Mouse (Mus musculus) kidney, adult 2 months (tissue): Measurements from ENCODE around the gene Topaz1. TPM values are rescaled to one million over a fixed set of nuclear protein-coding genes. Genes with fewer than 3 reads are reported as not detected.

ENCODE experiments used
- DNase-seq: peaks from one replicate; pipeline ENCODE4 v3.0.0; 2021
- H3K27ac ChIP-seq: fragments of 200-500 bp; 2 replicates; pipeline ENCODE4 v1.5.1; 2012; ENCODE audit warnings: low read depth, low read length, control low read depth, inconsistent platforms; ENCODE audit not compliant: insufficient read depth
- H3K27me3 ChIP-seq: fragments of 200-500 bp; replicated peaks from 2 replicates; pipeline ENCODE4 v1.6.1; 2012; ENCODE audit warnings: mild to moderate bottlenecking, moderate library complexity, low read length, inconsistent platforms; ENCODE audit not compliant: control insufficient read depth, insufficient read depth
- H3K36me3 ChIP-seq: fragments of 200-500 bp; 2 replicates; pipeline ENCODE4 v1.6.1; 2012; ENCODE audit warnings: mild to moderate bottlenecking, moderate library complexity, low read length, inconsistent platforms; ENCODE audit not compliant: control insufficient read depth, insufficient read depth
- H3K4me1 ChIP-seq: fragments of 200-500 bp; 2 replicates; pipeline ENCODE4 v1.6.1; 2011; ENCODE audit warnings: low read length; ENCODE audit not compliant: control insufficient read depth, insufficient read depth
- H3K4me3 ChIP-seq: fragments of 200-500 bp; 2 replicates; pipeline ENCODE4 v1.5.1; 2011; ENCODE audit warnings: mild to moderate bottlenecking, low read depth, low read length, control low read depth; ENCODE audit not compliant: insufficient read depth
- CTCF ChIP-seq: fragments of 200-500 bp; conservative IDR thresholded peaks from 2 replicates; pipeline ENCODE4 v1.5.1; 2011; ENCODE audit warnings: low read depth, mild to moderate bottlenecking, control low read depth, low read length, moderate library complexity, mixed read lengths; ENCODE audit not compliant: insufficient read depth, insufficient read length
- POLR2A ChIP-seq: fragments of 200-500 bp; IDR thresholded peaks from one replicate; pipeline ENCODE4 v1.6.1; 2011; ENCODE audit warnings: low read depth, low read length, control low read depth
- WGBS: fragments of 180-500 bp; shearing (Covaris S2); methylation state at CpG from one replicate; pipeline ENCODE4 v1.1.7; 2018; 5-methylcytosine and 5-hydroxymethylcytosine counted together
- polyA plus RNA-seq: library from polyadenylated mRNA; depleted of rRNA; stranded (reverse); fragments of >200 nt; gene quantifications from 2 replicates; pipeline ENCODE4 v1.2.3, GENCODE M21; 2012; rRNA removed

Gene Topaz1
- polyA plus RNA-seq: not detected in 2 replicates

DNA sequence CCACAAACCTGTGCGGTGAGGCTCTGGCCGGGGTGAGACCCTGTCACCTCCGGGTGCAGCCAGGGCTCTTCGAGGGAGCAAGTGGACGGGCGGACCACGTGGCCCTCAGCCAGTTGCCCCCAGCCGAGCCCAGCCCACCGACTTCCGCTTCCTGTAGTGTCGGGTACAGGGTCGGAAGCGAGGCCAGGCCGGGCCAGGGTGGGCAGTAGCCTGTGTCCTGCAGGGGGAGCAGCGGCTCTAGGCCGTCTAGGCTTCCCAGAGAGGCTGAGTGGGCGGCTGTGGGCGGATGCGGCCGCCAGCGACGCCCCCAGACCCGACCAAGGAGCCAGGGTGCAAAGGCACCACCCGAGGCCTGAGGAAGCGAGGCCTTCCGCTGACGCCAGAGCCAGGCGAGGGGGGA lies at the start of gene Topaz1:
Gene Topaz1 (plus strand): TSS at position 287 of the 400 bp plus-strand sequence.
- no peak for TF ChIP-seq POLR2A
- no peak for TF ChIP-seq CTCF
- no peak for DNase-seq
- Histone ChIP-seq H3K36me3 (no peaks in the 10 kb centered on the region), H3K4me1 (no peaks in the 10 kb centered on the region), H3K27me3 (no peaks in the 10 kb centered on the region), H3K4me3 (no peak within 1 kb of the TSS), H3K27ac (no peak within 1 kb of the TSS)
- 69% methylated on average over 28 of the region's 28 CpGs for WGBS

DNA sequence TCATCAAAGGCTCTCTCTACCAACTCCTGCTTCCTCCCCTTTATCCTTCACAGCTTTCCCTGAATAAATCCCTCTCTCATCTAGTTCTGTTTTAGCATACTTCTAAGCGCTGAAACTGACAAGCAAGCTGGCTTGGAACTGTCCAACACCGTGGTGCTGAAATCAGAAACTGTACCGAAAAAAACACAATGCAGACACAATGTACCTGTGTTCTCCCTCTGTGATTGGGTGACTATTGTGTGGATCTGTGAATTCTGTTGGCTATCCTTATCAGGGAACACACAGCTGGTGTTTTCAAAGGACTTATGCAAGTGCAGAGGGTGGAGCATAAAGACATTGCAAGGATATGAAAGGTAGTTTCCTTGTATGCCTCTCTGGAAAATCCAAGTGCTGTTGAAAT lies 45.3 kb upstream of the Topaz1 start:
- no peaks in the 10 kb centered on the region for H3K4me1 ChIP-seq
- H3K27ac ChIP-seq: no peak overlapping the region
- H3K27me3 ChIP-seq: no peaks in the 10 kb centered on the region
- TF ChIP-seq CTCF (no peak), POLR2A (no peak)
- peak; percentile 23 for DNase-seq
- no peak overlapping the region for H3K4me3 ChIP-seq
- no peaks in the 10 kb centered on the region for H3K36me3 ChIP-seq
- 3% methylated on average over 3 of the region's 3 CpGs for WGBS

DNA sequence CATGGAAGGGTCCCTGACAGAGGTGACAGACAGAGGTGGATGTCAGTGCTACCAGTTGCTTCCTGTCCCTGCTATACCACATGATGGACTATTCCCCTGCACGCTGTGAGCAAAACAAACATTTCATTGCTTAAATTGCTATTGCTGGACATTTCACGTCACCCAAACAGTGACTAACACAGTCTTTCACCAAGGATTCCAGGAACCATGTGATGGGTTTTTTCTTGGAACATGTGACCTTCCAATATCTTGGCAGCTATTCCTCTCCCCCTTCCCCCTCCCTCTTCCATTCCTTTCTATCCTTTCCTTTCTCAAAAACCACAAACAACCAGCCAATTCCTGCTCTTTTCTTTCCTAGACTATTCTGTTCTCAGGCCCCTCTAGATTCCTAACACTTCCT lies 33.3 kb upstream of the Topaz1 start:
- TF ChIP-seq CTCF (no peak), POLR2A (no peak)
- Histone ChIP-seq H3K4me1 (peaks cover 3% of the 10 kb centered on the region; the same call in 1 of the 2 replicates), H3K4me3 (no peak overlapping the region), H3K36me3 (no peaks in the 10 kb centered on the region), H3K27me3 (no peaks in the 10 kb centered on the region; the same call in 1 of the 2 replicates), H3K27ac (no peak overlapping the region)
- WGBS: 23% methylated on average over 2 of the region's 2 CpGs
- DNase-seq: peak; percentile 21

GRCm38 (mm10) chr9:122715046-122715445 lies 32.1 kb upstream of the Topaz1 start:
- Histone ChIP-seq H3K4me1 (peaks cover 3% of the 10 kb centered on the region; the same call in 1 of the 2 replicates), H3K4me3 (no peak overlapping the region), H3K36me3 (no peaks in the 10 kb centered on the region), H3K27me3 (no peaks in the 10 kb centered on the region; the same call in 1 of the 2 replicates), H3K27ac (no peak overlapping the region)
- 81% methylated on average over 2 of the region's 2 CpGs for WGBS
- TF ChIP-seq POLR2A: no peak
- no peak for TF ChIP-seq CTCF
- DNase-seq: no peak

DNA sequence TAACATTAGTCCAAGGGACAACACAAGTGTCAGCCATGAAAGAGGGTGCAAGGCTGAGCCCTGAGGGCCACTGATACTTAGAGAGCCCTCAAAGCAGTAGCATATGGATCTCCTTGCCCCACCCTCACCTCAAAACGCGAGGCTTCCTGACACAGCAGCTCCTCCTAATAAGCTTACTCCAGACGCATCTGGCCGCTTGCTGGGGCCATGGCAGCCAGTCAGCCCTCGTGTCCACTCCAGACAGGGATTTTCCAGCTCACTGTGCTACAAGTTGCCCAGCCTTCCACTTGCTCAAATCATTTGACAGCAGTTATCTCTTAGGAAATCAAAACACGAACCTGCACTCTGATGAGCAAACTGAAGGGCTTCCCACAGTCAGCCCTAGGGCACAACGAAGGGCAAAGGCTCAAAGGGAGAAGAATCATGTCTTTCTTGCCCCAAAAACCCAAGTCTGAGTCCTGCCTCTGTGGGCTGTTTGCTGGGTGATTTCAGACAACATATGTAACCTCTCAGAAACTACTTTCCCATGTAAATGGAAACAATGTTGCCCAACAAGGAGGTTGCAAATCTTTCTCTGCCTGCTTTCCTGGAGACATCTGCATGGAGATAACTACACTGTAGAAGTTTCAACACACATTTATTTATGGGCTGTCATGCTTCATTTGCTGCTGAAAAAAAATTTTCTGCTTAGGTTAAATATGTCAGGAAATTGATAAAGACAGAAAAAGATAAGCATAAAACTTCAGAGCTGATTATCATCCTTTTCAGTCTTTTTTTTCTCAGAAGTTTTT lies 30.8 kb upstream of the Topaz1 start:
- Histone ChIP-seq H3K36me3 (no peaks in the 10 kb centered on the region), H3K27ac (no peak overlapping the region), H3K4me1 (peaks cover 3% of the 10 kb centered on the region; the same call in 1 of the 2 replicates), H3K27me3 (no peaks in the 10 kb centered on the region; the same call in 1 of the 2 replicates), H3K4me3 (no peak overlapping the region)
- DNase-seq: no peak
- 46% methylated on average over 7 of the region's 7 CpGs for WGBS
- TF ChIP-seq CTCF (no peak), POLR2A (no peak)

- no peaks in the 10 kb centered on the region for H3K36me3 ChIP-seq
- TF ChIP-seq CTCF (no peak), POLR2A (no peak)
- DNase-seq: no peak
- WGBS: 46% methylated on average over 4 of the region's 4 CpGs
- no peak overlapping the region for H3K27ac ChIP-seq
- H3K4me3 ChIP-seq: no peak overlapping the region
- H3K4me1 ChIP-seq: no peaks in the 10 kb centered on the region
- no peaks in the 10 kb centered on the region; the same call in 1 of the 2 replicates for H3K27me3 ChIP-seq
Measured at GRCm38 (mm10) chr9:122722296-122722695, 24.9 kb upstream of the Topaz1 start.

GRCm38 (mm10) chr9:122725046-122725765 lies 21.9 kb upstream of the Topaz1 start:
- TF ChIP-seq POLR2A (no peak), CTCF (no peak)
- H3K27me3 ChIP-seq: no peaks in the 10 kb centered on the region
- no peak for DNase-seq
- no peak overlapping the region for H3K27ac ChIP-seq
- WGBS: 35% methylated on average over 22 of the region's 22 CpGs
- no peak overlapping the region for H3K4me3 ChIP-seq
- H3K36me3 ChIP-seq: no peaks in the 10 kb centered on the region
- no peaks in the 10 kb centered on the region for H3K4me1 ChIP-seq
